Mouse (Mus musculus): ENCODE results near the gene Draxin. TPM values are rescaled to one million over a fixed set of nuclear protein-coding genes. Genes with fewer than 3 reads are reported as not detected.

Draxin gene
- total and polyA plus RNA-seq, 3 experiments: 0.08 to 0.17 TPM; not detected in 1

DNA sequence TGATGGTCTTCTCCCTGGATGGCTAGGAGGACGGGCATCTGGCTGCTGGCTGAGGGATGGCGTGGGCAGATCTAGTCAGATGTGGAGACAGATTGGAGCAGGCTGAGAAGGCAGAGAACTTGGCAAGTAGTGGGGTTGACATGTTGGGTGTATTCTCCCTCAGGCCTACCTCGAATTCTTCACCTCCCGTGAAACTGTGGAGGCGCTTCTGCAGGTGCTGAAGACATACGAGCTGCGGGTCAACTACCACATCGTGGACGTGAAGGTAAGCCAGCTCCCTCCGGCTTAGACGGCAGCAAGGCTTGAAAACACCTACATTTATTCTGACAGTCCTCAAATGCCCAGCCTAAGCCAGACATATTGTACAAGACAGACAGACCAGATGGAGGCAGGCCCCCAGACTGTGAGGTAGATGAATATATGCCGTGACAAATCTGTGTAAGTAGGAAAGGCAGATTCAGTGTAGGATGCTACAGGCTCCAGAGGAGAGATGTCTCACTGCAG, 77.0 kb downstream of the Draxin start:
- Histone ChIP-seq H3K27ac (ENCODE audit: control insufficient read depth, low read depth, low read length) (no peak overlapping the region), H3K9me3 (replicated peaks; ENCODE audit: insufficient read depth, low read length) (no peaks in the 10 kb centered on the region), H3K79me2 (ENCODE audit: control insufficient read depth, insufficient read depth, low read length, poor library complexity) (no peaks in the 10 kb centered on the region), H3K36me3 (ENCODE audit: control insufficient read depth in 1 of 2, insufficient read depth in 2 of 2, low read length in 2 of 2) (no peaks in the 10 kb centered on the region; a peak in 1 of 4 replicates), H3K4me3 (ENCODE audit: control insufficient read depth in 1 of 2, insufficient read depth in 1 of 2, low read depth in 2 of 2, low read length in 2 of 2) (no peak overlapping the region), H3K4me1 (ENCODE audit: control insufficient read depth in 1 of 2, insufficient read depth in 2 of 2, low read length in 2 of 2) (no peaks in the 10 kb centered on the region), H3K9ac (ENCODE audit: control insufficient read depth, low read depth, low read length, poor library complexity, severe bottlenecking) (no peak overlapping the region), H3K27me3 (ENCODE audit: control insufficient read depth in 1 of 2, insufficient read depth in 2 of 2, low read length in 2 of 2) (no peaks in the 10 kb centered on the region)
- TF ChIP-seq POLR2AphosphoS2 (IDR thresholded peaks at IDR 0.05; ENCODE audit: low read length) (no peak), ELF1 (IDR thresholded peaks at IDR 0.05; ENCODE audit: low read depth, low read length) (no peak), TAL1 (IDR thresholded peaks at IDR 0.05; ENCODE audit: low read length) (no peak), CHD2 (IDR thresholded peaks at IDR 0.05; ENCODE audit: low read length) (no peak), NELFE (IDR thresholded peaks at IDR 0.05; ENCODE audit: low read depth, low read length) (no peak), CTCF (IDR thresholded peaks at IDR 0.05 in 2 of 3, conservative IDR thresholded peaks at IDR 0.05 in 1 of 3; ENCODE audit: control insufficient read depth in 1 of 3, insufficient read depth in 1 of 3, low read depth in 2 of 3, low read length in 3 of 3, poor library complexity in 1 of 3, severe bottlenecking in 1 of 3) (no peak), MYC (IDR thresholded peaks at IDR 0.05; ENCODE audit: low read depth, low read length) (no peak), JUND (IDR thresholded peaks at IDR 0.05; ENCODE audit: low read depth, low read length) (no peak), USF2 (IDR thresholded peaks at IDR 0.05; ENCODE audit: borderline replicate concordance in 1 of 2, insufficient read depth in 1 of 2, low read depth in 1 of 2, low read length in 2 of 2) (no peak)
- DNase-seq (ENCODE audit: low read depth, low spot score): no peak

DNA sequence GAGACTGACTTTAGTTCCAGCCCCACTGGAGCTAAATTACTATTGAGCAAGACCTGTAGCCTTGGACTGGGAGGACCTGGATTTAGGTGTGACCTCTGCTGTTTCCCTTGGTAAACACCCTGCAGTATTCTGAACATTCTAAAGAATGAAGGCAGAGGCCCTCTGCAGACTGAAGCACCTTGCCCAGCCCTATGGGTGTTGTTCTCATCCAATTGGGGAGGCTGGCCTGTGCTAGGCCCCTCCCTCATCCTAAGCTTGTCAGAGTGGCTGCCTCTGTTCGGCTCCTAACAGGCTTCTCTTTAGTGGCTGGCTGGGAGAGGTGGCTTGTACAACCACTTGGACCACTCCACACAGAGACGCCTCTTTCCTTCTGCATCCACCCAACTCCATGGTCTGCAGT, 77.5 kb downstream of the Draxin start:
- no peak overlapping the region for H3K9ac ChIP-seq (ENCODE audit: control insufficient read depth, low read depth, low read length, poor library complexity, severe bottlenecking)
- TF ChIP-seq UBTF (IDR thresholded peaks at IDR 0.05; ENCODE audit: borderline replicate concordance, insufficient read depth, low read depth, low read length): no peak
- TF ChIP-seq ZMIZ1 (IDR thresholded peaks at IDR 0.05; ENCODE audit: low read depth, low read length): no peak
- TF ChIP-seq TCF12 (IDR thresholded peaks at IDR 0.05; ENCODE audit: low read depth, low read length): no peak
- TF ChIP-seq BHLHE40 (IDR thresholded peaks at IDR 0.05; ENCODE audit: borderline replicate concordance, low read depth, low read length): no peak
- no peak for TF ChIP-seq CHD2 (IDR thresholded peaks at IDR 0.05; ENCODE audit: low read length)
- TF ChIP-seq MXI1 (IDR thresholded peaks at IDR 0.05; ENCODE audit: low read depth, low read length): no peak
- no peak for TF ChIP-seq NRF1 (IDR thresholded peaks at IDR 0.05; ENCODE audit: insufficient read depth, low read depth, low read length, poor library complexity, severe bottlenecking)
- TF ChIP-seq USF2 (IDR thresholded peaks at IDR 0.05; ENCODE audit: borderline replicate concordance in 1 of 2, insufficient read depth in 1 of 2, low read depth in 1 of 2, low read length in 2 of 2): no peak
- TF ChIP-seq SMC3 (IDR thresholded peaks at IDR 0.05; ENCODE audit: low read depth, low read length): no peak
- no peak for TF ChIP-seq KAT2A (conservative IDR thresholded peaks at IDR 0.05; ENCODE audit: low read depth, low read length)
- no peaks in the 10 kb centered on the region for H3K9me3 ChIP-seq (replicated peaks; ENCODE audit: insufficient read depth, low read length)
- H3K4me1 ChIP-seq (ENCODE audit: control insufficient read depth in 1 of 2, insufficient read depth in 2 of 2, low read length in 2 of 2): no peaks in the 10 kb centered on the region
- H3K36me3 ChIP-seq (ENCODE audit: control insufficient read depth in 1 of 2, insufficient read depth in 2 of 2, low read length in 2 of 2): no peaks in the 10 kb centered on the region; a peak in 1 of 4 replicates
- DNase-seq (ENCODE audit: low read depth, low spot score): no peak
- no peaks in the 10 kb centered on the region for H3K79me2 ChIP-seq (ENCODE audit: control insufficient read depth, insufficient read depth, low read length, poor library complexity)
- no peak overlapping the region for H3K4me3 ChIP-seq (ENCODE audit: control insufficient read depth in 1 of 2, insufficient read depth in 1 of 2, low read depth in 2 of 2, low read length in 2 of 2)
- H3K27me3 ChIP-seq (ENCODE audit: control insufficient read depth in 1 of 2, insufficient read depth in 2 of 2, low read length in 2 of 2): no peaks in the 10 kb centered on the region
- H3K27ac ChIP-seq (ENCODE audit: control insufficient read depth, low read depth, low read length): no peak overlapping the region
